Mouse (Mus musculus) myocyte (in vitro differentiated cells): Measurements from ENCODE around the gene Ptch2.

Experiments
- CEBPB ChIP-seq: IDR thresholded peaks from 2 replicates; pipeline ENCODE4 v1.6.1; 2011; ENCODE audit warnings: mild to moderate bottlenecking, moderate library complexity; ENCODE audit not compliant: poor library complexity, insufficient read depth, severe bottlenecking
- E2F4 ChIP-seq: IDR thresholded peaks from one replicate; pipeline ENCODE4 v1.6.1; 2011; ENCODE audit warnings: mild to moderate bottlenecking, control low read depth, moderate library complexity; ENCODE audit not compliant: insufficient read depth
- MAX ChIP-seq: IDR thresholded peaks from one replicate; pipeline ENCODE4 v1.6.1; 2011; ENCODE audit warnings: low read depth, mild to moderate bottlenecking, control low read depth
- MYOD1 ChIP-seq, 3 experiments: IDR thresholded peaks; one replicate each; pipeline ENCODE4 v1.6.1; 2011; ENCODE audit warnings: control low read depth in 2 of 3, low read depth in 2 of 3, mild to moderate bottlenecking in 2 of 3, moderate library complexity in 1 of 3; ENCODE audit not compliant: insufficient read length in 2 of 3, control insufficient read depth in 1 of 3
- MYOG ChIP-seq, 3 experiments: IDR thresholded peaks; one replicate each; pipeline ENCODE4 v1.6.1; 2011; ENCODE audit warnings: control low read depth in 2 of 3, low read depth in 2 of 3, mild to moderate bottlenecking in 2 of 3; ENCODE audit not compliant: insufficient read length in 2 of 3, control insufficient read depth in 1 of 3, insufficient read depth in 1 of 3
- POLR2A ChIP-seq: IDR thresholded peaks from one replicate; pipeline ENCODE4 v1.6.1; 2011; ENCODE audit warnings: low read depth, mild to moderate bottlenecking, control low read depth, moderate library complexity; ENCODE audit not compliant: insufficient read length
- POLR2AphosphoS2 ChIP-seq: IDR thresholded peaks from one replicate; pipeline ENCODE4 v1.6.1; 2011; ENCODE audit warnings: low read depth, control low read depth; ENCODE audit not compliant: insufficient read length
- SRF ChIP-seq: IDR thresholded peaks from one replicate; pipeline ENCODE4 v1.6.1; 2011; ENCODE audit warnings: low read depth; ENCODE audit not compliant: control insufficient read depth, insufficient read length
- TCF12 ChIP-seq: IDR thresholded peaks from one replicate; pipeline ENCODE4 v1.6.1; 2011; ENCODE audit warnings: mild to moderate bottlenecking, control low read depth; ENCODE audit not compliant: poor library complexity, insufficient read depth, severe bottlenecking
- TCF3 ChIP-seq: IDR thresholded peaks from one replicate; pipeline ENCODE4 v1.6.1; 2011; ENCODE audit warnings: low read depth, control low read depth; ENCODE audit not compliant: insufficient read length
- USF1 ChIP-seq: IDR thresholded peaks from one replicate; pipeline ENCODE4 v1.6.1; 2011; ENCODE audit warnings: low read depth, mild to moderate bottlenecking, control low read depth, moderate library complexity

DNA sequence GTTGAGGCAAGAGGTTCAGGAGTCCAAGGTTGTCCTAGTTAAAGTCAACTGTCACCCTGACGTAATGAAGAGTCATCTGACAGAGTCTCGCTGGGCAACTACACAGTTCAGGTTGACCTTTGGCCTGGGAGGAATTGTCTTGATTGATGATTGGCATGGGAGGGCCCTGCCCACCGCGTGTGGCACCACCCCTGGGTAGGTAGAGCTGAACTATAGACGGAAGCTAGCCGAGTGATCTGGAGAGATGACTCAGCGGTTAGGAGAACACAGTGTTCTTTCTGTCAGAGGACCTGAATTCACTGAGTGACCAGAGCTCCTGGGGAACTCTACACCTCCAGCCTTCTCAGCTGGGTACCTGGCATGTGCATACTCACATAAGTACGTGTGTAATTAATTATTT is 40.2 kb downstream of the Ptch2 start:
- TF ChIP-seq POLR2A = no peak
- no peak for TF ChIP-seq MAX
- TF ChIP-seq POLR2AphosphoS2 = no peak
- no peak for TF ChIP-seq SRF
- no peak for TF ChIP-seq USF1
- TF ChIP-seq MYOG (IDR thresholded peaks at IDR 0.05; ENCODE audit: control insufficient read depth in 1 of 3, insufficient read depth in 1 of 3, insufficient read length in 2 of 3, low read depth in 2 of 3) = no peak
- TF ChIP-seq E2F4 = no peak
- no peak for TF ChIP-seq CEBPB
- TF ChIP-seq MYOD1 (IDR thresholded peaks at IDR 0.05; ENCODE audit: control insufficient read depth in 1 of 3, insufficient read length in 2 of 3, low read depth in 2 of 3) = no peak
- no peak for TF ChIP-seq TCF12
- TF ChIP-seq TCF3 = no peak
